Mouse (Mus musculus) heart, embryonic 15.5 days (tissue): ENCODE measurements around the gene Adra2a. TPM values are rescaled to one million over a fixed set of nuclear protein-coding genes. Genes with fewer than 3 reads are reported as not detected.

Experiments used
- ATAC-seq: fragments of 200-750 bp; cut with Nextera tagmentation; replicated peaks from 2 replicates; pipeline ENCODE4 v1.8.0; 2017; ENCODE audit warnings: low read depth, moderate TSS enrichment; ENCODE audit not compliant: insufficient number of reproducible peaks, insufficient read depth, low FRiP score
- H3K27ac ChIP-seq: fragments of 300-500 bp; sonication (generic); 2 replicates; pipeline ENCODE4 v1.5.1; 2015; ENCODE audit warnings: mild to moderate bottlenecking, inconsistent platforms
- H3K27me3 ChIP-seq: fragments of 300-500 bp; sonication (generic); 2 replicates; pipeline ENCODE4 v1.6.1; 2015; ENCODE audit warnings: inconsistent platforms
- H3K36me3 ChIP-seq: fragments of 300-500 bp; sonication (generic); 2 replicates; pipeline ENCODE4 v1.6.1; 2015; ENCODE audit warnings: mild to moderate bottlenecking, inconsistent platforms
- H3K4me1 ChIP-seq: fragments of 300-500 bp; sonication (generic); replicated peaks from 2 replicates; pipeline ENCODE4 v1.6.1; 2015; ENCODE audit warnings: inconsistent platforms
- H3K4me2 ChIP-seq: fragments of 300-500 bp; sonication (generic); 2 replicates; pipeline ENCODE4 v1.6.1; 2015; ENCODE audit warnings: inconsistent platforms, mild to moderate bottlenecking, moderate library complexity
- H3K4me3 ChIP-seq: fragments of 300-500 bp; sonication (generic); 2 replicates; pipeline ENCODE4 v1.5.1; 2015; ENCODE audit warnings: mild to moderate bottlenecking, inconsistent platforms
- H3K9ac ChIP-seq: fragments of 300-500 bp; sonication (generic); 2 replicates; pipeline ENCODE4 v1.6.1; 2015; ENCODE audit warnings: mild to moderate bottlenecking, inconsistent platforms
- H3K9me3 ChIP-seq: fragments of 300-500 bp; sonication (generic); replicated peaks from 2 replicates; pipeline ENCODE4 v1.6.1; 2016; ENCODE audit warnings: inconsistent platforms
- WGBS: fragments of 180-500 bp; shearing (Covaris S2); methylation state at CpG from one replicate; pipeline ENCODE4 v1.1.7; 2015; ENCODE audit warnings: mixed read lengths; 5-methylcytosine and 5-hydroxymethylcytosine counted together
- polyA plus RNA-seq: library from polyadenylated mRNA; unstranded; fragments of >200 nt; fragmentation: Nextera tagmentation; extraction: Ambion mirVana; gene quantifications from 2 replicates; pipeline ENCODE4 v1.2.1, GENCODE M21; 2015

The Adra2a gene
- polyA plus RNA-seq, 1 experiment from 2014 or later, result 0.05 TPM

DNA sequence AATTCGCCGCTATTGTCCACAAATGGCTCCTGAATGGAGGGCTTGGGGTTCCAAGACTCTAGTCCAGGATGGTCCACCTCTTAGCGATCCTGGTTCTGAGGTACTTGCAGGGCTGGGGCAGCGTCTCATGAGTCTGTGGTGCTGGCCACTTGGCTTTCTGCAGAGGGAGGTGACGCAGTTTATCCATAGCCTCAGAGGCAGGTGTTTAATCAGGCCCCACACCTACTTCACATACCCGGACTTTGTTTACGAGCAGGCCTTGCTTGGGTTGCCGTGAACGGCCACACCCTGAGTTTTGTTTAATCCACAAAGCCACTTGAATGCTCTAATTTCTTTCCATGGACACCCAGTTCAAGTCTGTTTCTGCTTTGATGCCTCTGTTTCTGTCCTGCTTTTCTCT is 37.4 kb downstream of the Adra2a start:
- no peaks in the 10 kb centered on the region for H3K9me3 ChIP-seq
- no peaks in the 10 kb centered on the region for H3K27me3 ChIP-seq
- 82% methylated on average over 9 of the region's 9 CpGs for WGBS
- H3K27ac ChIP-seq, result no peak overlapping the region
- no peaks in the 10 kb centered on the region for H3K36me3 ChIP-seq
- ATAC-seq, result no peak
- H3K4me2 ChIP-seq, result no peak overlapping the region
- H3K4me1 ChIP-seq, result no peaks in the 10 kb centered on the region
- H3K4me3 ChIP-seq, result no peak overlapping the region
- no peak overlapping the region for H3K9ac ChIP-seq

DNA sequence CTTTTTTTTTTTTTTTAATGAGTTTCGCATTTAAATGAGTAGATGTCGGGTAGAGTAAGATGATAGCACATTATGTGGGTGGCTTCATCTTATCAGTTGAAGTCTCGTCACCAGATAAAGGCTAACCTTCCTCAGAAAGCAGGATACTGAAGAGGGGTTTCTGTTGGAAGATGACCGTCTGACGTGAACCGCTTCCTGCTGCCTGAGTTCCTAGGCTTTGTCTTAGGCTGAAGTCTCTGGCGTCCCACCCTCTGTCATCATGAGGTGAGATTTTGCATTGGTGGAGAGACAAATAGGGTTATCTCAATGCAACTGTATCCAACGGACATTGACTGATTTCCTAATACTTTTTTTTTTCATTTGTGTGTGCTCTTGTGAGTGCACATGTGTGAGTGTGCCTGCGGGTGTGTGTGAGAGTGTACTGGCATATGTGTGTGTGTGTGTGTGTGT is 37.8 kb downstream of the Adra2a start:
- Histone ChIP-seq H3K27ac (no peak overlapping the region), H3K4me1 (no peaks in the 10 kb centered on the region), H3K27me3 (no peaks in the 10 kb centered on the region), H3K9me3 (no peaks in the 10 kb centered on the region), H3K9ac (no peak overlapping the region), H3K4me2 (no peak overlapping the region), H3K36me3 (no peaks in the 10 kb centered on the region), H3K4me3 (no peak overlapping the region)
- 67% methylated on average over 9 of the region's 9 CpGs for whole genome bisulfite sequencing
- ATAC-seq, result no peak

DNA sequence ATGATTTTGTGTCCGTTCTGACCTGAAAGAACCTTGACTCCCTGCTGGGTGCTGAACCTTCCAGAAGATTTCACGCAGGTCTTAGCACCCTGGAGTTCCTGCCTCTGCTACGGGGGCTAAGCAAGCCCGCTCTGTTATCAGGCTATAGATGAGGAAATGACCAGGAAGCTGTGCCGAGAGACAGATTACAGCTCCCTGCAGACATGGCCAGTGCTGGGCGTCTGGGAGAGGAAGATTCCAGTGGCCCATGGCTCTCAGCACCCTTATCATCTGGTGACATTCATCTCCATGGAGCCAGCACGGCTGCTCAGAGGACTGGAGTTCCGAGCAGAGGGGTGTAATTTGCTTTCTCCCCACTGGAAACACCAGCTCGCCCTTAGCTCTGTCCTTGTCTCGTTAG is 43.4 kb downstream of the Adra2a start:
- H3K9ac ChIP-seq, result no peak overlapping the region
- peak; percentile 39; the same call in 1 of the 2 replicates for ATAC-seq
- H3K4me2 ChIP-seq, result no peak overlapping the region
- peaks cover 6% of the 10 kb centered on the region; the same call in 1 of the 2 replicates for H3K4me1 ChIP-seq
- H3K36me3 ChIP-seq, result no peaks in the 10 kb centered on the region
- H3K4me3 ChIP-seq, result no peak overlapping the region
- no peaks in the 10 kb centered on the region for H3K27me3 ChIP-seq
- 12% methylated on average over 10 of the region's 10 CpGs for WGBS
- no peaks in the 10 kb centered on the region for H3K9me3 ChIP-seq
- H3K27ac ChIP-seq, result no peak overlapping the region

DNA sequence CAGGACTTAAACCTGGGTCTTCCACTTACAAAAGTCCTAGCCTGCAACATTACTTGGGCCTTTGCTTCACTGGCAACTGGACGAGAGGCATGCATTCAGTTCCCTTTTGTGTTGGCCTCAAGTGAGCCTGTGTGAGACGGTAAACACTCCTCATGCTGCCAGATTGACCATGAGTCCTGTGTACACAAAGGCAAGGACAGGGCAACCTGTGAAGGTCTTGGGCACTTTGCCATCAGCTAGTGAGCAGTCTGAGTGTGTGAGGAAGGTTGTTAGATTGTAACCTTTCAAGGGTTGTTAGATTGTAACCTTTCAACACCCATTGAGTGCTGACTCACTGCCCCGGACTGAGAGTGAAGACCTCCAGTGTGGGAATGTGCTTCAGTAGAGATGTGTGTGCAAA is 49.6 kb downstream of the Adra2a start:
- 48% methylated on average over 3 of the region's 3 CpGs for WGBS
- H3K9me3 ChIP-seq, result no peaks in the 10 kb centered on the region
- H3K4me3 ChIP-seq, result no peak overlapping the region
- H3K4me1 ChIP-seq, result peaks cover 6% of the 10 kb centered on the region
- H3K4me2 ChIP-seq, result no peak overlapping the region
- no peak for ATAC-seq
- no peaks in the 10 kb centered on the region for H3K36me3 ChIP-seq
- H3K9ac ChIP-seq, result no peak overlapping the region
- no peaks in the 10 kb centered on the region for H3K27me3 ChIP-seq
- H3K27ac ChIP-seq, result no peak overlapping the region

DNA sequence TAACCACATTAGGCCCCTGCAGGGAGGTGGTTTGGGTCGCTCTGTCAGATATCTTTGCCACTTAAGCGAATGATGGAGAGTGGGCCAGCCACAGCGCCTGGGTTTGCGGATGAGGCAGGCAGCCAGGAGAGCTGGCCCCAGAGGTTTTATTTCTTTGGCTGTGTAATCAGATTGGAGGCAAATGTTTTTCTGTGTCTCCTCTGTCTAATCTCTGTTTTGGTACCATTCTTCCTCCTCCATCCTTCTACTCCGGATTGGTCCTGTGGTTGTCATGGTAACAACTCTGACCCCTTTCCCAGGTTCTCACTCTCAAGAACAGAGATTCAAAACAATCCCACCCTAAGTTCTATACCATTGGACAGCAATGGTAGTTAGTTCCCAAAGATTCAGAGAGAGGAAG is 51.8 kb downstream of the Adra2a start:
- H3K27me3 ChIP-seq, result no peaks in the 10 kb centered on the region
- WGBS, result 66% methylated on average over 5 of the region's 5 CpGs
- H3K27ac ChIP-seq, result no peak overlapping the region
- H3K36me3 ChIP-seq, result no peaks in the 10 kb centered on the region
- H3K9me3 ChIP-seq, result no peaks in the 10 kb centered on the region
- H3K4me1 ChIP-seq, result peaks cover 6% of the 10 kb centered on the region
- no peak overlapping the region for H3K4me3 ChIP-seq
- no peak overlapping the region for H3K9ac ChIP-seq
- ATAC-seq, result no peak
- no peak overlapping the region for H3K4me2 ChIP-seq

DNA sequence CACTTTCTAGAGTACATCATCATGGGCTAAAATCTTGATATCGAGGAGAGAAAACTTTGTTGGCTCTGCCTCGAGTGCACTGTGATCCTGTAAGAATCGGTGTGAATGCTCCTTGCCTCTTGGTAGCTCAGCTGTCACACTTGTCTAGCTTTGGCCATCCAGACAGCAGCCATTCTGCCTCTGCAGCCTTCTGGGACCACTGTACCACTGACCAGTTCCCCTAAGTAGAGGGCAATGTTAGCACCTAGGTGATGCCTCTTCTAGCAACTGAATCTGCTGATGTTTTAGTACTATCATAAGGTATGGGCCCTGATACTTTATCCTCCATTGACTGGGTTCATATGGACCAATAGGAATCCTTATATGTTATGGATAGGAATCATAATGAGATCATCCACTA is 54.4 kb downstream of the Adra2a start:
- H3K4me2 ChIP-seq, result no peak overlapping the region
- H3K27me3 ChIP-seq, result no peaks in the 10 kb centered on the region
- peaks cover 6% of the 10 kb centered on the region for H3K4me1 ChIP-seq
- 85% methylated on average over 3 of the region's 3 CpGs for WGBS
- H3K4me3 ChIP-seq, result no peak overlapping the region
- no peak overlapping the region for H3K9ac ChIP-seq
- no peak for ATAC-seq
- H3K36me3 ChIP-seq, result no peaks in the 10 kb centered on the region
- H3K9me3 ChIP-seq, result no peaks in the 10 kb centered on the region
- no peak overlapping the region for H3K27ac ChIP-seq

Other genes starting within 250 kb of the Adra2a start
- 35.9 and 38.2 TPM in 2 replicates for gene Pdcd4, start 151.9 kb upstream of the Adra2a start, polyA plus RNA-seq
- gene Shoc2, start 99.8 kb upstream of the Adra2a start, polyA plus RNA-seq, result 29.8 and 34.6 TPM in 2 replicates
- 46.7 and 62.8 TPM in 2 replicates for gene Bbip1, start 99.5 kb upstream of the Adra2a start, polyA plus RNA-seq